Mouse (Mus musculus) G1E (cell line): ENCODE measurements around the gene Ift43.

Experiments
- CTCF ChIP-seq: IDR thresholded peaks from 2 replicates; pipeline ENCODE4 v1.5.1; 2012; ENCODE audit warnings: low read depth, low read length, inconsistent platforms, mixed read lengths
- GATA1 ChIP-seq: IDR thresholded peaks from 2 replicates; pipeline ENCODE4 v1.6.1; 2012; ENCODE audit warnings: borderline replicate concordance, low read length, inconsistent platforms, mixed read lengths
- GATA2 ChIP-seq: IDR thresholded peaks from 2 replicates; pipeline ENCODE4 v1.6.1; 2012; ENCODE audit warnings: low read depth, low read length, inconsistent platforms, borderline replicate concordance
- POLR2AphosphoS5 ChIP-seq: IDR thresholded peaks from 2 replicates; pipeline ENCODE4 v1.6.1; 2012; ENCODE audit warnings: low read depth, low read length, inconsistent platforms; ENCODE audit not compliant: insufficient replicate concordance
- TAL1 ChIP-seq: conservative IDR thresholded peaks from 2 replicates; pipeline ENCODE4 v1.6.1; 2012; ENCODE audit warnings: low read depth, low read length, inconsistent platforms, mixed read lengths

- TF ChIP-seq GATA1, result no peak
- TF ChIP-seq CTCF, result no peak
- no peak for TF ChIP-seq TAL1
- TF ChIP-seq GATA2, result no peak
- TF ChIP-seq POLR2AphosphoS5, result no peak
Measured at GRCm38 (mm10) chr12:86109531-86109930, 27.2 kb downstream of the Ift43 start.
